Mouse (Mus musculus) adrenal gland, postnatal 36 days (tissue): Measurements from ENCODE around the gene Herc2. TPM values are rescaled to one million over a fixed set of nuclear protein-coding genes. Genes with fewer than 3 reads are reported as not detected.
"Not testable (repeated sequence)": the region's sequence is repeated elsewhere in the genome, so short reads cannot be mapped to it uniquely, and the experiment has no call there.

Experiments used
- DNase-seq, 2 experiments: peaks; one replicate each; pipeline ENCODE4 v3.0.0; 2021; ENCODE audit warnings: mixed read lengths in 1 of 2
- long read RNA-seq, 2 experiments: library from polyadenylated mRNA; stranded (forward); transcript quantifications; one replicate each; pipeline ENCODE4 v2.0.0; 2021; ENCODE audit warnings: borderline sequencing depth in 2 of 2
- total RNA-seq, 2 experiments: library from RNA; stranded (reverse); gene quantifications; 2 replicates each; pipeline ENCODE4 v1.2.3; 2021

The Herc2 gene
- 10 to 100 TPM; 64.1 to 82.4 TPM for total RNA-seq
- long read RNA-seq, experiment 1, partial matches to known transcripts: 13 of 15 reads
- long read RNA-seq, experiment 1, other reads (novel, unspliced or antisense): 2 of 15 reads
- long read RNA-seq, experiment 2, partial matches to known transcripts: 4 of 4 reads
- long read RNA-seq, experiment 2, other reads (novel, unspliced or antisense): 0 of 4 reads

GRCm38 (mm10) chr7:56049831-56050321, at the start of gene Herc2:
Gene Herc2, plus strand, starts transcription at chr7:56050196.
- peak; percentile 99 to 100 for DNase-seq

DNA sequence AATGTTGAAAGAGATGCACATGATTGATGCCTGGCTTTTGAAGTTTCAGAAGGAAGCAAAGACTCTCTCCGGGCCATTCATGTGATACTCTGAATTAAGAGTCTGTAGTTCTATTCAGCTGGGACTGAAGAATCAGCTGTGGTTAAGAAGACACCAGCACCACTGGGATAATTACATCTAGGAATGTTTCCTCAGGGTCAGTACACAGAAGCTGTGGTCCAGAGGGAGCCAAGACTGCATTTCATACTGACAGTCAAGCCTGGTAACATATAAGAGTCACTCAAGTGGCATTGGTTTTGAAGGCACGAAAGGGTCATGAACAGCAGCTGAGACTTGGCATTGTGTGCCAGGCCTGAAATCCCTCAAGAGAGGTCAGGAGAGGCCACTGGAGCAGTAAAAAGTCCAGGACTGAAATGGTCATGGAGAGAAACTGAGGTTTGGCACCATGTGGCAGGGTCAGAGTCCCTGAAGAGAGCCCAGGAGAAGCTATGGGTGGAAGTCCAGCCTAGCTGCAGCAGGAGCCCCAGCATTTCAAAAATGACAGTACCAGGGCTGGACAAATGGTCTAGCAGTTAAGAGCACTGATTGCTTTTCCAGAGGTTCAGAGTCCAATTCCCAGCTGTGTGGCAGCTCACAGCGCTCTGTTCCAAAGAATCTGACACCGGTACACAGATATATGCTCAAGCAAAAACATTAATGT, 39.5 kb upstream of the Herc2 start:
- no peak for DNase-seq

DNA sequence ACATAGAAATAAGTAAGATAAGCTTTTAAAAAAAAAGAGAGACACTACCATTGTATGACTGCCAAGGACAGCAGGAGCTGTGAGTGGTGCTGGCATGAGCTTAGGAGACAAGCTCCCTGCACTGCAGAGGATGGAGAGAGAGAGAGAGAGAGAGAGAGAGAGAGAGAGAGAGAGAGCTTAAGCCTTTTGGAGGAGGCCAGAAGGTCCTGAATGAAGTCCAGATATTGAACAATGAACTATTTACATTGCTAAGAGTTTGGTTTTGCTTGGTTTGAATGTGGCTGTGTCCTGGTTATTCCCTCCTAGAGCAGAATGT, 39.0 kb upstream of the Herc2 start:
- no peak for DNase-seq

DNA sequence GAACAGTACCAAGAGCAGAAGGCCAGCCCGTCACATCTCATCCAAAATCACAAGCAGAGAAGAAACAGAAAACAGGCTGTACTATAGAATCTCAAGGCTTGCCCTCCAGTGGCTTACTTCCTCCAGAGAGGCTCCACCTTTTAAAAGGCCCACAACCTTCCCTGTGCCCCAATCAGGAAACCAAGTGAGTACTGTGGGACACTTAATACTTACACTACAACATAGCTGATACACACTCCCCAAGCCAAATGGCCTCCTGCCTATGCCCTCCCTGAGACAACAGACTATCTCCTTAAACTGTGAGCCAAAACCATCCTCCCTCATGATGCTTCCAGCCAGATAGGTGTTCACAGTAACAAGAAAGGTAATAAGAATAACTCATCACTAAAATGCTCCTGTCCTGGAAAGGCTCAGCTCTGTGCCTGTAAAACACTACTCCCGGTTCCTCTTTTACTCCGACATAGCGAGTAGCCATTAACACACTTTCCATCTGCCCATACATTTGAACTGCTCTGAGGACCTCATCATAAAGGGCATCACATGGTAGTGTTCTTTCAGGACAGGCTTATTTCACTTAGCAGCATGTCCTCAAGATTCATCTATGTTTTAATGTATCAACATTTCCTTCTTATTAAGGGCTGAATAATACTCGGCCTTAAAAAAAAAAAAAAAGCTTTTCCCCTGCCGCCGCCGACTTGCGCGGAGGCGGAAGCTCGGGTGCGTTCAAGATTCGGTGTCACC, 36.6 kb upstream of the Herc2 start:
- no peak for DNase-seq

DNA sequence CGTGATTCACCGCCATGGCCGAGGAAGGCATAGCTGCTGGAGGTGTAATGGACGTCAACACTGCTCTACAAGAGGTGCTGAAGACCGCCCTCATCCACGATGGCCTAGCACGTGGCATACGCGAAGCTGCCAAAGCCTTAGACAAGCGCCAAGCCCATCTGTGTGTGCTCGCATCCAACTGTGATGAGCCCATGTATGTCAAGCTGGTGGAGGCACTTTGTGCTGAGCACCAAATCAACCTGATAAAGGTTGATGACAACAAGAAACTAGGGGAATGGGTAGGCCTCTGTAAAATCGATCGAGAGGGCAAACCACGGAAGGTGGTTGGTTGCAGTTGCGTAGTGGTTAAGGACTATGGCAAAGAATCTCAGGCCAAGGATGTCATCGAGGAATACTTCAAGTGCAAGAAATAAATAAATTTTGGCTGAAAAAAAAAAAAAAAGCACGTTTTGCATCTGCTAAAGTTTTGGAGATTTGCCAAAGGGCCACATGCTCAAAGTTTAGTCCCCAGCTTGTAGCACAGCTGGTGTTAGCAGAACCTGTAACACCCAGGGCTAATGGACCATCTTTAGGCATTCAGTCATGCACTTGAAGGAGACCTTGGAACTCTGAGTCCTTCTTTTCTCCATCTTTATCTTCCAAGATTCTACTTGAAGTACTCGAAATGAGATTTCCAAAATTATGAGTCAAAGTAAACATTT, 35.8 kb upstream of the Herc2 start:
- DNase-seq: not testable (repeated sequence)

DNA sequence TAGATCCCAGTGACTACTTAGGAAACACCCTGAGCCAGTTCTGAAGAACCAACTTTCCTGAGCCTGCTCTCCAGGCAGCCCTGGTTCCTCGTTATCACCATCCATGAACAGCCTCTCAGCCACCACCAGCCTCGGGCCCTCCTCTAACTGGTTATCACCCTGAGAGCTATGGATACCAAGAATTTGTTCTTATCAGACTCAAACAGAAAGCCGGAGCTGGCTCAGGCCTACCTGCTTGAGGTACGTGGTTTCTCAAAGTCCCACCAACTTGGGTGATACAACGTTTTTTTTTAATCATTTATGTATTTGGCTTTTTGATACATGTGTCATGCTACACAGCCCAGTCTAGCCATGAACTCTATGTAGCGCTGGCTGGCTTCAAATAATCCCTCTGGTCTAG, 34.8 kb upstream of the Herc2 start:
- no peak for DNase-seq

DNA sequence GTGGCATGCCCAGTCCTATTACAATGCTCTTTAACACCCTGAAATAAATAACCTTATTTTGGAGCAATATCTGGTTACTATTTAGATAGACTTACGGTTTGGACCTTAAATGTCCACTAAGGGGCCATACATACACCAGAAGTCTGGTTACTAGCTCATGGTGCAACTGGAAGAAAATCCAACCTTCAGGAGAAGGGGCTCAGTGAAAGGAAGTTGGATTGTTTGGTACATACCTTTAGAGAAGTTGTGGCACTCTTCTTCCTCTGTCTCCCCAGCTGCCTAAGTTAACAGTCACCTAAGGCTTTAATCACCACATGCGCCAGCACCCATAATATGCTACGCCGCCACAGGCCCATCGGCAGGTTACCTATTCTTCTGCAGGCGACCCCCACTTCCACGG, 34.2 kb upstream of the Herc2 start:
- DNase-seq: no peak

GRCm38 (mm10) chr7:56017761-56018160, 32.2 kb upstream of the Herc2 start:
- no peak for DNase-seq

DNA sequence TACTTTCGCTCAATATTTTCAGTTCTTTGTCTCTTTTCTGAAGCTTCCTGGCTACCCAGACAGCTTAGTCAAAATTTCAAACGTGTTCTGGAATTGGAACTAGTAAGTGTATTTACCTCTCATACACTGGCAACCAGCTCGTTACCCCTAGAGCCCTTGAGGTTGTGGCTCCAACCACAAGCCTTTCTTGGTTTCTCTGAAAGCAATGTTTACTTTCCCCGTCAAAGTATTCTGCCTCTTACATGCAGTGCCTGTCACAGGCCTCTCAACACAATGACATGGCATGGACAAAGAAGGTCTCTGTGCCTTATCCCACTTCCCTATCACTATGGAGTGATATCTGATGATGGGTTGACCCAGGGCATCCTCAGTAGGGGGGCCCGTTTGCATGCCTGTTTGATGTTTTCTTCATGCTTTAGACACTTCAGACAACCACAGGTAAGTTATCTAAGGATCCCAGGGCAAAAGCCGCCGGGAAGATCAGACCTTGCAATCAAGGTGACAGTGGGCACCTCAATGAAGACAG, 31.5 kb upstream of the Herc2 start:
- DNase-seq: no peak

- DNase-seq: peak; percentile 82 to 89
Measured at GRCm38 (mm10) chr7:56018972-56019929, 30.7 kb upstream of the Herc2 start.

- no peak for DNase-seq
Measured at GRCm38 (mm10) chr7:56019930-56020253, 30.1 kb upstream of the Herc2 start, which contains the start of gene Nipa1. Gene Nipa1, minus strand, starts transcription at chr7:56019954.

DNA sequence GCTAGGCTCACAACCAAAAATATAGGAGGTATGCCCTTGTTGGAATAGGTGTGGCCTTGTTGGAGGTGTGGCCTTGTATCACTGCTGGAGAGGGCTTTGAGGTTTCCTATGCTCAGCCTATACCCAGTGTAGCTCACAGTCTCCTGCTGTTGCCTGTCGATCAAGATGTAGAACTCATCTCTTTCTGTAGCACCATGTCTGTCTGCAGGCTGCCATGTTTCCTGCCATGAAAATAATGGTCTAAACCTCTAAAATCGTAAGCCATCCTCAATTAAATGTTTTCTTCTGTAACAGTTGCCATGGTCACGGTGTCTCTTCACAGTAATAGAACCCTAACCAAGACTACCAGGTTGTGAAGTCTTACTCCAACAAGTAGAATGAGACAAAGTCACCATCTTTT, 26.4 kb upstream of the Herc2 start:
- no peak for DNase-seq

DNA sequence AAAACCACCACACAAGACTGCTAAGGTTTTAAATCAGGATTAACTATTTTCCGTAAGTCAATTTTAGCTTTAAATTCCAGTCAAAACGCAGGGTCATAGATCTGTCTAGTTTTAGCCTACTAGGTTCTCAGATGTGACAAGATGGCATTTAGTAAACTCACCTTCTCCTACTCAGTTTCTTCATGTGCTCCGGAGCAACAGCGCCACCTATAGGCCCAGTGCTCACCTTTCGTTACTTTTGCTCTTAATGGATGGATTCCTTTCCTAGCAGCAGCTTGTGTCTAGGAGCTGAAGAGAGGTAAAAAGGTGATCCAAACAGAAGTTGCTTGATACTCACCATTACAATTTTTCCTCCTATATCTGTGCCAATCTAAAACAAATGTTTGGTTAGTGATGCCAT, 7.6 kb upstream of the Herc2 start:
- peak; percentile 81 to 83 for DNase-seq

- no peak for DNase-seq
Measured at GRCm38 (mm10) chr7:56043577-56044266, 6.3 kb upstream of the Herc2 start.

- no peak for DNase-seq
Measured at GRCm38 (mm10) chr7:56044267-56044629, 5.7 kb upstream of the Herc2 start.

DNA sequence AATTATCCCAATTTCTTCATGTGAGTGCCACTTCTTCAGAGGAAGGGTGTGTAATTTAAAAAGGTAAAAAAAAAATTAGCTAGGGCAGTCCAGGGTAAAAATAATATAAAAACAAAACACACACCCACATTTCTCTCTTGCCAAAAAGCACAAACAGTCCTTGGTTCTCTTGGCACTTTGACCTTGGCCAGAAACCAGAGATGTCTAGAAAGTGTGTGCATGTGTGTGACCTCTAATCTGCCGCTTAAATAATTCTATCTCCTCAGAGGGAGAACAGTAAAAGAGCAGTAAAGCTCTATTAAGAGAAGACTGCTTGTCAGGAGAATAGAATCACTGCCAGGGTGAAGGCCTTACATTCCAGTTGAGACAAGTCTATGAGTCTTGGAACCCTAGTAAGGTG, 2.8 kb upstream of the Herc2 start:
- peak in 1 of 2 experiments; percentile 18 for DNase-seq

- DNase-seq: peak; percentile 39 to 63
Measured at GRCm38 (mm10) chr7:56050487-56050911, 503 bp downstream of the Herc2 start.

DNA sequence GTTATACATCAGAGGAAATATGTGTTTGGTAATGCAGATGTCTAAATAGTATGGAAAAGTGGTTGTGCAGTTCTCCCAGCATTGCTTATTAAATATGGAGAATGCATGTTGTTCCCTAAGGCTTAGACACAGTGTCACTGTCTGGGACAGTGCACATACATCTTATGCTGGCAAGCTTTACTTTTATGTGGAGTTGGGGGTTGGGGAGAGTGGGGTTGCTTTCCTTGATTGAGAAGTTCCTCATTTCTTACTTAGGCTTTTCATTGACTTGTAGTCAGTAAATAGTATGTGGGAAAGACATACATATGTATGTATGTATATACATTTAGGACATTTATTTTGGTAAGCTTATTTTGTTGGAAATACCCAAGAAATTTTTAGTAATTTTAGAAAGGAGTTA, 3.0 kb downstream of the Herc2 start:
- DNase-seq: no peak

- DNase-seq: no peak
Measured at GRCm38 (mm10) chr7:56055338-56055737, 5.3 kb downstream of the Herc2 start.

DNA sequence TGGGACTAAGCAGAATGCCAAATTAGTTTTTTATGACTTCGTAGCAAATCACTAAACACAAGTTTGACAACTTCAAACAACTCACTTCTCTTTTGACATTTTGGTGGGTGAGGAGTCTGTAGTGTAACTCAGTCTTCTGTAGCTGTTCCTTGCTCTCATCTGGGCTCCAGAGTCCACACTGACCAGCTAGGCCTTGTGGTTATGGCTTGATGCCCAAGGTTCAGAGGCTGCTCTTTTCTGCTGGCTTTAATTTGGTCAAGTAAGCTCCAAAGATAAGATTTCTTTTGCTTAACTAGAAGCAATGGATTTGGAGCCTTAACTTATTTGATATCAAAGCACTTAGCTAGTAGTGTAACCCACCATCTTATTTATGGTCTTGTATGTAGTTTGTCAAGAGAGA, 14.9 kb downstream of the Herc2 start:
- DNase-seq: peak; percentile 74 to 79

DNA sequence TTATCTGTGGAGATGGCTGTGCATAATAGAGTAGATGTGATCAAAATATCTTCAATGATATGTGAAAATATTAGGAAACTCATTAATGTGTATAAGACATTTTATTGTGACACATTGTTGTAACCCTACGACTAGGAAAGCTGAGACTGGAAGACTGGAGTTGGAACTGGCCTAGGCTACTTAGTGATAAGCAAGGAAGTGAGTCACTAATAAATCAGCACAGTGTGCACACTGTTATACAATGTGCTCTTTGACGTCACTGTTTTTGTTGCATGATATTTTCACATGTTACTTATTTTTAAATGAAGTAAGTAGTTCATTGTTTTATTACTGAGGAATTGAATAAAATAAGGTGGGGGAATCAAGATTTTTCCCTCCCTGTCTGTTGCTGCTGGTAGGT, 16.1 kb downstream of the Herc2 start:
- DNase-seq: no peak
